20 mouse cellular contexts compared by ENCODE assay signal in the genomic region with DNA sequence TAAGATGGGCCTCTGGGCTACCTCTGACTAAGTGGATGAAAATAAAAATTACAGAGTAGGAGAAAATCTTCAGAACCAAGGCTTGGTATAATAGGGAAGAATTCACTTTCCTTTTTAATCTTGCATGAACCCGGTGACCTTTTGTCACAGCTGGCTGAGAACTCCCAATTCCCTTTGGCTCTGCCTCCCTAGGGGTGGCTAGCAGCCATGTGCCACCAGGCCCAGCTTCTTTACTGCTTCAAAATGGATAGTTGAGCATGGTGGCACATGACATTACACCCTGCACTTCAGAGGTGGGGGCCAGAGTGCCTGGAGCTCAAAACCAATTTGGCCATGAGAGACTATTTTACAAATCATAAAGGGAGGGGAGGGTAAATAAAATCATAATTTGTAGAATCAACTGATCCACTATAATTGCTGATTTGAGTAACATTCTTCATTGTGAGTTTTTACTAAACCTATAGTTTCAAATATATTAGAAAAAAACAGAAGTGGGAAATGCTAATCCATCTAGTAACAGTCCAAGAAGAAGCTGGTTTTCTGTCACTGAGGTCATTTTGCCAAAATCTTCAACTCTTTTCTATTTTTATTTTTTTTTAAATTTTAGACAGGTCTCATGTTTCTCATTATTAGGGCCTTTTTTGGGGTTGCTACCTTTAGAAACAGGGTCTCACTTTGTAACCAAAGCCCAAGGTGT. TPM values are rescaled to one million over a fixed set of nuclear protein-coding genes. Genes with fewer than 3 reads are reported as not detected.
A peak's percentile ranks its signal among the peaks of the same experiment; 100 is the strongest.
DNase-seq lines count a peak whose midpoint lies in the region; ATAC-seq and TF ChIP-seq lines count a peak whose summit lies in the region.
"Had no signal": no experiment of that assay in that cellular context is flagged by ENCODE, and none has a peak within 500 bp of the region (broad histone marks: within the 10 kb centered on the region; RNA-seq: fewer than 3 reads in every experiment).

No protein-coding gene starts in this region.

- 57% methylated on average over 1 of the region's 1 CpGs for WGBS in liver, adult 2 months
- WGBS in liver, embryonic 12.5 days (ENCODE audit: insufficient replicate concordance): 87% methylated on average over 1 of the region's 1 CpGs

- H3K4me2 ChIP-seq in liver, embryonic 12.5 days: no peak overlapping the region
- H3K4me2 ChIP-seq: embryonic facial prominence, embryonic 12.5 days; forebrain, embryonic 13.5 days; forebrain, embryonic 15.5 days had no signal

- H3K9ac ChIP-seq in liver, adult 2 months (ENCODE audit: low read depth, low read length): no peak overlapping the region
- no peak overlapping the region for H3K9ac ChIP-seq in liver, embryonic 12.5 days
- H3K9ac ChIP-seq: embryonic facial prominence, embryonic 12.5 days; forebrain, embryonic 13.5 days; forebrain, embryonic 15.5 days; forebrain, postnatal 0 days had no signal

- H3K27me3 ChIP-seq in liver, adult 2 months (ENCODE audit: control insufficient read depth, insufficient read depth, low read length): no peaks in the 10 kb centered on the region
- H3K27me3 ChIP-seq in liver, embryonic 12.5 days (replicated peaks): no peaks in the 10 kb centered on the region
- H3K27me3 ChIP-seq: embryonic facial prominence, embryonic 12.5 days; forebrain, embryonic 13.5 days; forebrain, embryonic 15.5 days had no signal

- TF ChIP-seq CTCF in liver, adult 2 months (IDR thresholded peaks at IDR 0.05; ENCODE audit: low read depth, low read length): no peak

- H3K4me3 ChIP-seq in liver, adult 2 months (ENCODE audit: insufficient read depth, low read depth, low read length): no peak overlapping the region
- no peak overlapping the region for H3K4me3 ChIP-seq in liver, embryonic 12.5 days
- H3K4me3 ChIP-seq: embryonic facial prominence, embryonic 10.5 days; embryonic facial prominence, embryonic 12.5 days; forebrain, embryonic 13.5 days; forebrain, embryonic 15.5 days had no signal

- H3K9me3 ChIP-seq in liver, embryonic 12.5 days (replicated peaks): no peaks in the 10 kb centered on the region
- H3K9me3 ChIP-seq: embryonic facial prominence, embryonic 10.5 days; embryonic facial prominence, embryonic 12.5 days; forebrain, embryonic 13.5 days; forebrain, embryonic 15.5 days had no signal

- H3K79me2 ChIP-seq in liver, adult 2 months (ENCODE audit: control insufficient read depth, insufficient read depth, low read length): no peaks in the 10 kb centered on the region

- DNase-seq in adrenal gland, postnatal 10 days: peak; percentile 49
- no peak for DNase-seq in adrenal gland, adult (ENCODE audit: inconsistent age in 2 of 2, low spot score in 1 of 2)
- peak; percentile 63 for DNase-seq in heart, adult 11 months
- DNase-seq in heart, adult 9 months (ENCODE audit: low spot score in 2 of 2): no peak
- peak; percentile 45 for DNase-seq in liver, adult 2 months (ENCODE audit: extremely low read depth, low read depth, low spot score)
- no peak for DNase-seq in kidney, postnatal 14 days
- DNase-seq: adrenal gland, adult 2 months; B cell, adult 2 months; cerebellum, adult 11-12 months; cerebellum, adult 2 months; cerebellum, adult 9-10 months; cerebellum, postnatal 10 days; cerebellum, postnatal 25 days; forebrain, postnatal 0 days had no signal

- peaks cover 5% of the 10 kb centered on the region for H3K4me1 ChIP-seq in liver, adult 2 months (ENCODE audit: control insufficient read depth, insufficient read depth, low read length)
- H3K4me1 ChIP-seq in liver, embryonic 12.5 days: peaks cover 6% of the 10 kb centered on the region; the same call in 1 of the 2 replicates
- H3K4me1 ChIP-seq: forebrain, embryonic 13.5 days; forebrain, embryonic 15.5 days had no signal

- no peak overlapping the region for H3K27ac ChIP-seq in liver, adult 2 months (replicated peaks; ENCODE audit: insufficient read depth, low read depth, low read length)
- no peak overlapping the region for H3K27ac ChIP-seq in liver, embryonic 12.5 days
- H3K27ac ChIP-seq: embryonic facial prominence, embryonic 10.5 days; embryonic facial prominence, embryonic 12.5 days; forebrain, embryonic 13.5 days; forebrain, embryonic 15.5 days had no signal

- TF ChIP-seq POLR2A in liver, adult 2 months (IDR thresholded peaks at IDR 0.05; ENCODE audit: extremely low read depth, insufficient read depth, low read length): no peak

- peaks cover 36% of the 10 kb centered on the region for H3K36me3 ChIP-seq in liver, adult 2 months (ENCODE audit: control insufficient read depth, insufficient read depth, low read length)
- H3K36me3 ChIP-seq in liver, embryonic 12.5 days: peaks cover 72% of the 10 kb centered on the region

- no peak for ATAC-seq in liver, embryonic 12.5 days
- ATAC-seq: CD4-positive, CD25-positive, alpha-beta regulatory T cell, adult 4 months; forebrain, embryonic 13.5 days; forebrain, embryonic 15.5 days; forebrain, postnatal 0 days had no signal

RNA-seq across cellular contexts. Expression of gene Bag2, which starts 10.6 kb away (rescaled TPM):
- 10 to 100 TPM; 15.7 to 19.8 TPM for total RNA-seq in adrenal gland, postnatal 10 days (2021)
- 2.1 and 3.6 TPM in 2 replicates for total RNA-seq in liver, adult 2 months (2014; rRNA removed)
- polyA plus RNA-seq in liver, adult 2 months (2012; rRNA removed): 4.1 and 5.9 TPM in 2 replicates
- 75.9 and 87.7 TPM in 2 replicates for polyA plus RNA-seq in liver, embryonic 12.5 days (2016; fragmentation: Nextera tagmentation; extraction: Ambion mirVana)

RNA-seq across cellular contexts. Expression of gene Zfp451, which starts 46.2 kb away (rescaled TPM):
- total RNA-seq in adrenal gland, postnatal 10 days (2021): 10 to 100 TPM; 28.4 to 36.2 TPM
- total RNA-seq in liver, adult 2 months (2014; rRNA removed): 10.4 and 12.4 TPM in 2 replicates
- 2.2 TPM in 2 replicates for polyA plus RNA-seq in liver, adult 2 months (2012; rRNA removed)
- 12.6 and 13.2 TPM in 2 replicates for polyA plus RNA-seq in liver, embryonic 12.5 days (2016; fragmentation: Nextera tagmentation; extraction: Ambion mirVana)

RNA-seq across cellular contexts. Expression of gene Rab23, which starts 48.6 kb away (rescaled TPM):
- 10 to 100 TPM; 11.6 to 14.6 TPM for total RNA-seq in adrenal gland, postnatal 10 days (2021)
- total RNA-seq in liver, adult 2 months (2014; rRNA removed): 11.4 and 13.6 TPM in 2 replicates
- 4.5 and 5.4 TPM in 2 replicates for polyA plus RNA-seq in liver, adult 2 months (2012; rRNA removed)
- 8.4 and 8.9 TPM in 2 replicates for polyA plus RNA-seq in liver, embryonic 12.5 days (2016; fragmentation: Nextera tagmentation; extraction: Ambion mirVana)

Comparison
In these comparisons a context has a peak if more than half of its experiments do, and no peak if none do; other contexts are left out.
1. DNase-seq: peak in adrenal gland, postnatal 10 days (single experiment), heart, adult 11 months (single experiment) and liver, adult 2 months (single experiment); none in adrenal gland, adult (0 of 2), heart, adult 9 months (0 of 2) and kidney, postnatal 14 days (single experiment).